In genomic region chr1:173973111-173973510, GRCm38 (mm10) we compare ENCODE assay signal across 19 mouse cellular contexts. TPM values are rescaled to one million over a fixed set of nuclear protein-coding genes. Genes with fewer than 3 reads are reported as not detected.
A peak's percentile ranks its signal among the peaks of the same experiment; 100 is the strongest.
DNase-seq lines count a peak whose midpoint lies in the region; ATAC-seq and TF ChIP-seq lines count a peak whose summit lies in the region.
"Had no signal": no experiment of that assay in that cellular context is flagged by ENCODE, and none has a peak within 500 bp of the region (broad histone marks: within the 10 kb centered on the region; RNA-seq: fewer than 3 reads in every experiment).

No protein-coding gene starts in this region.

- no peak for TF ChIP-seq CTCF in intestine, postnatal 0 days (IDR thresholded peaks at IDR 0.05; ENCODE audit: low read depth)

- no peaks in the 10 kb centered on the region for H3K36me3 ChIP-seq in intestine, postnatal 0 days (ENCODE audit: control insufficient read depth, insufficient read depth)
- H3K36me3 ChIP-seq in forebrain, embryonic 14.5 days (ENCODE audit: control insufficient read depth, insufficient read depth, low read length), result no peaks in the 10 kb centered on the region
- H3K36me3 ChIP-seq: hindbrain, embryonic 10.5 days; liver, embryonic 15.5 days had no signal

- H3K9me3 ChIP-seq in intestine, postnatal 0 days (ENCODE audit: control insufficient read depth), result no peaks in the 10 kb centered on the region
- no peaks in the 10 kb centered on the region for H3K9me3 ChIP-seq in forebrain, embryonic 14.5 days (replicated peaks; ENCODE audit: control insufficient read depth, low read length)
- H3K9me3 ChIP-seq: hindbrain, embryonic 10.5 days; liver, embryonic 15.5 days had no signal

- peak; percentile 54 for DNase-seq in heart, adult 8-10 months (ENCODE audit: low spot score)
- DNase-seq in heart, postnatal 36 days, result no peak
- DNase-seq in right cerebral cortex, adult 2 months (ENCODE audit: low spot score in 2 of 2), result peak; percentile 3 to 15
- DNase-seq in right cerebral cortex, postnatal 14 days, result no peak
- DNase-seq in fibroblast of lung, adult 2 months (ENCODE audit: low read depth), result peak; percentile 12
- no peak for DNase-seq in forebrain, embryonic 14.5 days (ENCODE audit: low spot score)
- DNase-seq: adrenal gland, postnatal 36 days; cerebellum, adult 11-12 months; gastrocnemius, postnatal 25 days; kidney, postnatal 4 days; lung, postnatal 36 days; midbrain, embryonic 14.5 days; thymus, postnatal 4 days had no signal

- H3K4me3 ChIP-seq in intestine, postnatal 0 days (ENCODE audit: low read depth, low read length), result no peak overlapping the region
- no peak overlapping the region for H3K4me3 ChIP-seq in forebrain, embryonic 14.5 days (ENCODE audit: low read depth, low read length)
- H3K4me3 ChIP-seq: hindbrain, embryonic 10.5 days; liver, embryonic 15.5 days had no signal

- H3K4me2 ChIP-seq in intestine, postnatal 0 days (replicated peaks; ENCODE audit: low read depth), result no peak overlapping the region
- H3K4me2 ChIP-seq in forebrain, embryonic 14.5 days (ENCODE audit: low read length), result no peak overlapping the region
- H3K4me2 ChIP-seq: liver, embryonic 15.5 days had no signal

- H3K4me1 ChIP-seq in intestine, postnatal 0 days (replicated peaks; ENCODE audit: control insufficient read depth, insufficient read depth, low read length), result no peaks in the 10 kb centered on the region
- H3K4me1 ChIP-seq in forebrain, embryonic 14.5 days (ENCODE audit: control insufficient read depth, insufficient read depth, low read length), result no peaks in the 10 kb centered on the region
- H3K4me1 ChIP-seq: hindbrain, embryonic 10.5 days; liver, embryonic 15.5 days had no signal

- no peak overlapping the region for H3K27ac ChIP-seq in intestine, postnatal 0 days (ENCODE audit: low read depth, low read length)
- no peak overlapping the region for H3K27ac ChIP-seq in forebrain, embryonic 14.5 days (ENCODE audit: low read depth, low read length)
- H3K27ac ChIP-seq: hindbrain, embryonic 10.5 days; liver, embryonic 15.5 days had no signal

- ATAC-seq in intestine, postnatal 0 days, result no peak
- no peak for ATAC-seq in forebrain, embryonic 14.5 days
- ATAC-seq: intestine, embryonic 16.5 days had no signal

- H3K27me3 ChIP-seq in intestine, postnatal 0 days (replicated peaks; ENCODE audit: control insufficient read depth, insufficient read depth, low read length), result no peaks in the 10 kb centered on the region
- no peaks in the 10 kb centered on the region for H3K27me3 ChIP-seq in forebrain, embryonic 14.5 days (replicated peaks; ENCODE audit: control insufficient read depth, insufficient read depth, low read length)
- H3K27me3 ChIP-seq: liver, embryonic 15.5 days had no signal

- intact Hi-C loops in heart, postnatal 36 days (cut with DNase I), result no loop called here

- H3K9ac ChIP-seq in intestine, postnatal 0 days (ENCODE audit: low read depth, low read length), result no peak overlapping the region
- H3K9ac ChIP-seq in forebrain, embryonic 14.5 days (ENCODE audit: low read length), result no peak overlapping the region
- H3K9ac ChIP-seq: liver, embryonic 15.5 days had no signal

RNA-seq across cellular contexts. Expression of gene Ifi202b, which starts 9.4 kb away (rescaled TPM):
- not detected for total RNA-seq in heart, adult 8-10 months (2022)
- not detected for total RNA-seq in heart, postnatal 36 days (2021)
- polyA plus RNA-seq in intestine, postnatal 0 days (2015; fragmentation: Nextera tagmentation; extraction: Ambion mirVana), result not detected in 2 replicates
- not detected in 2 replicates for polyA plus RNA-seq in forebrain, embryonic 14.5 days (2014; fragmentation: Nextera tagmentation; extraction: Ambion mirVana)
- total RNA-seq: adrenal gland, postnatal 36 days; gastrocnemius, postnatal 25 days; left cerebral cortex, postnatal 36 days had no signal
- polyA plus RNA-seq: hindbrain, embryonic 10.5 days; intestine, embryonic 16.5 days; liver, embryonic 15.5 days; midbrain, embryonic 14.5 days; neural tube, embryonic 11.5 days had no signal

RNA-seq across cellular contexts. Expression of gene Ifi203, which starts 30.6 kb away (rescaled TPM):
- 10 to 100 TPM in 3 of 4 experiments, 1 to 10 TPM in 1; 8.5 to 14.2 (median 12.0) TPM for total RNA-seq in heart, adult 8-10 months (2022)
- total RNA-seq in heart, postnatal 36 days (2021), result 10 to 100 TPM; 10.8 to 21.2 TPM
- polyA plus RNA-seq in intestine, postnatal 0 days (2015; fragmentation: Nextera tagmentation; extraction: Ambion mirVana), result 3.7 and 5.9 TPM in 2 replicates
- 1.1 and 1.6 TPM in 2 replicates for polyA plus RNA-seq in forebrain, embryonic 14.5 days (2014; fragmentation: Nextera tagmentation; extraction: Ambion mirVana)
- polyA plus RNA-seq: hindbrain, embryonic 10.5 days had no signal

RNA-seq across cellular contexts. Expression of gene Mndal, which starts 30.8 kb away (rescaled TPM):
- 10 to 100 TPM in 3 of 4 experiments, 1 to 10 TPM in 1; 8.1 to 16.2 (median 12.3) TPM for total RNA-seq in heart, adult 8-10 months (2022)
- 10 to 100 TPM; 13.3 to 16.8 TPM for total RNA-seq in heart, postnatal 36 days (2021)
- 4.3 and 6.1 TPM in 2 replicates for polyA plus RNA-seq in intestine, postnatal 0 days (2015; fragmentation: Nextera tagmentation; extraction: Ambion mirVana)
- 1.6 and 2.0 TPM in 2 replicates for polyA plus RNA-seq in forebrain, embryonic 14.5 days (2014; fragmentation: Nextera tagmentation; extraction: Ambion mirVana)

RNA-seq across cellular contexts. Expression of gene Ifi205, which starts 58.5 kb away (rescaled TPM):
- 10 to 100 TPM; 11.3 to 19.4 (median 17.3) TPM for total RNA-seq in heart, adult 8-10 months (2022)
- 10 to 100 TPM in 1 of 2 experiments, 1 to 10 TPM in 1; 6.7 to 18.7 TPM for total RNA-seq in heart, postnatal 36 days (2021)
- 1.7 and 1.9 TPM in 2 replicates for polyA plus RNA-seq in intestine, postnatal 0 days (2015; fragmentation: Nextera tagmentation; extraction: Ambion mirVana)
- polyA plus RNA-seq in forebrain, embryonic 14.5 days (2014; fragmentation: Nextera tagmentation; extraction: Ambion mirVana), result 0.15 TPM in 1 of 2 replicates, not detected in the other
- total RNA-seq: left cerebral cortex, postnatal 36 days had no signal
- polyA plus RNA-seq: neural tube, embryonic 11.5 days had no signal

Comparison
In these comparisons a context has a peak if more than half of its experiments do, and no peak if none do; other contexts are left out.
1. DNase-seq: peak in heart, adult 8-10 months (single experiment), right cerebral cortex, adult 2 months (2 of 2) and fibroblast of lung, adult 2 months (single experiment); none in heart, postnatal 36 days (0 of 2), right cerebral cortex, postnatal 14 days (single experiment) and forebrain, embryonic 14.5 days (single experiment).